Mouse (Mus musculus) lung, postnatal 0 days (tissue): Measurements from ENCODE around the gene Spred1. TPM values are rescaled to one million over a fixed set of nuclear protein-coding genes. Genes with fewer than 3 reads are reported as not detected.

Experiments used
- ATAC-seq: fragments of 200-750 bp; cut with Nextera tagmentation; 2 replicates; pipeline ENCODE4 v1.8.0; 2017; ENCODE audit warnings: moderate library complexity
- DNase-seq: peaks from one replicate; pipeline ENCODE4 v3.0.0-alpha.2; 2016; ENCODE audit warnings: low spot score
- H3K27ac ChIP-seq: fragments of 300-500 bp; sonication (generic); 2 replicates; pipeline ENCODE4 v1.5.1; 2014; ENCODE audit warnings: antibody characterized with exemption, mild to moderate bottlenecking, low read length, mixed read lengths
- H3K27me3 ChIP-seq: fragments of 300-500 bp; sonication (generic); replicated peaks from 2 replicates; pipeline ENCODE4 v1.6.1; 2014; ENCODE audit warnings: low read length, mixed read lengths; ENCODE audit not compliant: insufficient read depth
- H3K36me3 ChIP-seq: fragments of 300-500 bp; sonication (generic); 2 replicates; pipeline ENCODE4 v1.6.1; 2014; ENCODE audit warnings: low read length, mixed read lengths; ENCODE audit not compliant: insufficient read depth
- H3K4me1 ChIP-seq: fragments of 300-500 bp; sonication (generic); 2 replicates; pipeline ENCODE4 v1.6.1; 2014; ENCODE audit warnings: antibody characterized with exemption, low read depth, low read length, mixed read lengths; ENCODE audit not compliant: insufficient read depth
- H3K4me2 ChIP-seq: fragments of 300-500 bp; sonication (generic); replicated peaks from 2 replicates; pipeline ENCODE4 v1.6.1; 2014; ENCODE audit warnings: low read depth, mild to moderate bottlenecking, low read length, moderate library complexity, mixed read lengths
- H3K4me3 ChIP-seq: fragments of 300-500 bp; sonication (generic); 2 replicates; pipeline ENCODE4 v1.5.1; 2014; ENCODE audit warnings: low read depth, low read length
- H3K9ac ChIP-seq: fragments of 300-500 bp; sonication (generic); replicated peaks from 2 replicates; pipeline ENCODE4 v1.6.1; 2014; ENCODE audit warnings: low read depth, mild to moderate bottlenecking
- H3K9me3 ChIP-seq: fragments of 300-500 bp; sonication (generic); 2 replicates; pipeline ENCODE4 v1.6.1; 2016; ENCODE audit warnings: low read length, mixed read lengths
- CTCF ChIP-seq: IDR thresholded peaks from 2 replicates; pipeline ENCODE4 v1.5.1; 2016; ENCODE audit warnings: antibody characterized with exemption, mild to moderate bottlenecking
- EP300 ChIP-seq: IDR thresholded peaks from 2 replicates; pipeline ENCODE4 v1.6.1; 2016; ENCODE audit warnings: antibody characterized with exemption, mild to moderate bottlenecking, control low read depth
- WGBS: fragments of 180-500 bp; shearing (Covaris S2); extraction: QIAGEN DNeasy Blood & Tissue Kit; methylation state at CpG from one replicate; pipeline ENCODE4 v1.1.7; 2014; 5-methylcytosine and 5-hydroxymethylcytosine counted together
- microRNA counts: library from miRNA; unstranded; fragments of <30 nt; microRNA quantifications from one replicate; lab custom pipeline; 2015
- microRNA-seq: library from miRNA; unstranded; fragments of <30 nt; microRNA quantifications from one replicate; pipeline ENCODE4, GENCODE M21; 2016
- polyA plus RNA-seq: library from polyadenylated mRNA; unstranded; fragments of >200 nt; fragmentation: Nextera tagmentation; extraction: Ambion mirVana; gene quantifications from 2 replicates; pipeline ENCODE4 v1.2.1, GENCODE M21; 2015

The Spred1 gene
- polyA plus RNA-seq, 1 experiment from 2014 or later: 12.5 TPM

DNA sequence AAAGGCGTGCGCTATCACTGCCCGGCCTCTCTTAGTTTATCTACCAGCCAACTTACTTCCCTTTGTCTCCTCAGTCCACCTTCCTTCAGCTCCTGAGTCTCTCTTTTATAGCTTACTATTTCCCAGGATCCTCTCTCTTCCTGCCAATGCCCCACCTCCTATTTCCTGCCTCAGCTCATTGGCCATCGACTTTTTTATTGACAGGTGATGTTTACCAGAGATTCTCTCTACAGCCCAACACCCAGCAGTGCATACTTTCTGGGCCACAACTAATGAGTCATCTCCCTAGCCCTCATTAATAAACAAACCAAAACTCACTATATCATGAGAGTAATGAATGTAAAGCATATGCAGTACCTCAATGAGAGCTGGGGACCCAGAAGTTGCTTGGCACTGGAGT is 98.4 kb downstream of the Spred1 start:
- H3K9ac ChIP-seq: no peak overlapping the region
- DNase-seq: no peak
- H3K4me1 ChIP-seq: no peaks in the 10 kb centered on the region; the same call in 1 of the 2 replicates
- no peaks in the 10 kb centered on the region for H3K9me3 ChIP-seq
- H3K36me3 ChIP-seq: no peaks in the 10 kb centered on the region
- H3K27ac ChIP-seq: no peak overlapping the region
- no peaks in the 10 kb centered on the region for H3K27me3 ChIP-seq
- no peak for TF ChIP-seq CTCF
- no peak for TF ChIP-seq EP300
- H3K4me2 ChIP-seq: no peak overlapping the region
- ATAC-seq: no peak
- 88% methylated on average over 4 of the region's 4 CpGs for WGBS
- H3K4me3 ChIP-seq: no peak overlapping the region

DNA sequence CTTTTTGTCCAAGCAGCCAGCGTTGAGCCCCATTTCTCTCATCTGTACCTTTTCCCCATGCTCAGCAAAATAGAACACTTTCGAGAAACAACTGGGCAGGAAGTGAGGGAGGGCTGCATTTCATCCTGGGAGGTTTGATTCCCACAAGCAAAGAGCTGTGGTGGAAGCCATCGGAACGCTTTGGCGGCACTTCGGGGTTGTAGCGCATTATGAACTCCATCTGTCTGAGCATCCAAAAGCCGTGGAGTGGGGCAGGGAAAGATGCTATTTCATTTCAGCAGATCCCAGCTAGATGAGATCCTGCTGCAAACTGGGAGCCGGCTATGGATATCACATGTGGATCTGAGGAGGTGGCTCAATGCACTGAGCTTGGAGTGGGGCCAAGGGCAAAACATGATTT is 101.5 kb downstream of the Spred1 start:
- TF ChIP-seq CTCF: no peak
- TF ChIP-seq EP300: no peak
- Histone ChIP-seq H3K27me3 (no peaks in the 10 kb centered on the region), H3K9ac (no peak overlapping the region), H3K4me1 (no peaks in the 10 kb centered on the region; the same call in 1 of the 2 replicates), H3K4me2 (no peak overlapping the region), H3K36me3 (no peaks in the 10 kb centered on the region), H3K4me3 (no peak overlapping the region), H3K9me3 (no peaks in the 10 kb centered on the region), H3K27ac (no peak overlapping the region)
- ATAC-seq (no peak), DNase-seq (no peak)
- WGBS: 64% methylated on average over 9 of the region's 9 CpGs

DNA sequence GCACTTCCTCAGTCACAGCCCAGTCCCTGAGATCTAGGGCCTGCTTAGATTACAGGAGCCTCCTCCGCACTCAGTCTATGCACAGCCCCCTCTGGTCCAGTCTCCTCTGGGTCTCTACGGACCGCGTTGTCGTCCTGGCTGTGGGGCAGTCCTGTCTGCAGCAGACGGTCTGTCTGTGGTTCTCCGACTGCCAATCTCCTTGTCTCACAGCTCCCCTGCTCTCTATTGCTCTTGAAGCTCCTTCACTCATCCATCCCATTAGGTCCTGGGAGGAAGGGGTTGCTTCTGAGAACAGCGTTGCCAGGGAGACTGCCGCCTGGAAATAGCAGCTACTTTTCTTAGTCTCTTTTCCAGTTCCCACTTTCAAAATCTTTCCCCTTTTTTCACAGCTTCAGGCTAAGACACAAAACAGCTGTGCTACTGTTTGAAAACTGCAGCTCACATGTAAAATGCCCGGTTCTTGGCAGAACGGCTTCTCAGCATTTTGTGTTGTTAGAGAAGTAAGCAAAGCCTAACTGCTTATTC is 107.5 kb downstream of the Spred1 start:
- WGBS: 48% methylated on average over 11 of the region's 11 CpGs
- Histone ChIP-seq H3K4me3 (no peak overlapping the region), H3K9me3 (no peaks in the 10 kb centered on the region), H3K27ac (no peak overlapping the region), H3K9ac (no peak overlapping the region), H3K4me2 (no peak overlapping the region), H3K27me3 (no peaks in the 10 kb centered on the region), H3K36me3 (no peaks in the 10 kb centered on the region), H3K4me1 (no peaks in the 10 kb centered on the region)
- TF ChIP-seq CTCF: no peak
- no peak for TF ChIP-seq EP300
- ATAC-seq (no peak; the same call in 1 of the 2 replicates), DNase-seq (peak; percentile 59)

DNA sequence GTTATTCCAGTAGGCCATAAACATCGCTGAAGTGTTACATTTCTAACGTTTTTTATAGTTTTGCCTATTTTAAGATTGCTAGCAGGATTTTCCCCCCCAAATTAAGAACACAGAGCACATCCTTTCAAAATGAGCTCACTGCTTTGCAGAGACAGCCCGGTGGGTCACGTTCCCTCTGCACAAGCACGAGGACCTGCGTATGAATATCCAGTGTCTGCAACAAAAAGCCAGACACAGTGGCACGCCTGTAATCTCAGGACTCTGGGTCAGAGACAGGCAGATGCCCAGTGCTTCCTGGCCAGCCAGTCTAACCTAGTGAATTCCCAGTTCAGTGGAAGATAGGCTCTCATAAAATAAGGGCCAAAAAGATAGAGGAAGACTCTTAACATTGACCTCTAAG is 109.1 kb downstream of the Spred1 start:
- Histone ChIP-seq H3K9me3 (no peaks in the 10 kb centered on the region), H3K9ac (no peak overlapping the region), H3K4me2 (no peak overlapping the region), H3K4me1 (no peaks in the 10 kb centered on the region), H3K36me3 (no peaks in the 10 kb centered on the region), H3K4me3 (no peak overlapping the region), H3K27me3 (no peaks in the 10 kb centered on the region), H3K27ac (no peak overlapping the region)
- ATAC-seq (no peak), DNase-seq (no peak)
- 79% methylated on average over 7 of the region's 7 CpGs for WGBS
- no peak for TF ChIP-seq CTCF

DNA sequence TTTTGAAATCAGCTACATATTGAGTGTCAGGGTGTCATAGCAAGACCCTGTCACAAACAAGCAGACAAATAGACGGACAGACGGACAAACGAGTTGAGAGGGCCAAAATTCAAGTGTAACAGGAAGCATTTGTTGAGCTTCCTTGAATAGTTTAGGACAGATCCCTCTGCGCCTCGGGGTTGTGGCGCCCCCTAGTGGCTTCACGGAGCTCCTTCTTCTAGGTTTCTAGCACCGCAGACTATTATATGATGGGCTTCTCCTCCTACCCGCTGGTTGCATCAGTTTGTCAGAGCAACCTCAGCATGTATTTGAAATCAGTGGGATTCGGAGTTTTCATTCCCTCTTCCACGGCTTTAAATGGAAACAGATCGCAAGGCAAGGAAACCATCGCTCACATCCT is 110.1 kb downstream of the Spred1 start:
- no peak overlapping the region for H3K4me3 ChIP-seq
- no peaks in the 10 kb centered on the region for H3K4me1 ChIP-seq
- H3K27me3 ChIP-seq: no peaks in the 10 kb centered on the region
- H3K9ac ChIP-seq: no peak overlapping the region
- WGBS: 4% methylated on average over 13 of the region's 13 CpGs
- DNase-seq (peak; percentile 85), ATAC-seq (peak; percentile 83)
- H3K36me3 ChIP-seq: no peaks in the 10 kb centered on the region
- no peaks in the 10 kb centered on the region for H3K9me3 ChIP-seq
- peak; percentile 94 for TF ChIP-seq CTCF
- no peak for TF ChIP-seq EP300
- H3K4me2 ChIP-seq: no peak overlapping the region
- no peak overlapping the region for H3K27ac ChIP-seq

MicroRNA genes within 50 kb of the gene (microRNA counts, 519-probe panel; counts per million panel counts)
- 3,828 counts per million, percentile 30 among the panel's probes with 10 or more counts for microRNA mmu-miR-674 (lab: Ali Mortazavi, UCI)

Small RNAs within 50 kb of the gene (microRNA-seq; reads per million reads assigned to microRNA genes)
- gene Mir674: 850 reads per million, percentile 73 among the genes with 10 or more reads in this experiment

Other genes starting within 250 kb of the Spred1 start
- gene Tmco5, start 242.7 kb upstream of the Spred1 start, polyA plus RNA-seq: not detected in 2 replicates
- 6.6 and 7.3 TPM in 2 replicates for gene Fam98b, start 128.4 kb downstream of the Spred1 start, polyA plus RNA-seq
- 0.30 and 0.31 TPM in 2 replicates for gene Rasgrp1, start 221.6 kb downstream of the Spred1 start, polyA plus RNA-seq